Mouse (Mus musculus): ENCODE measurements around the gene Tcf7l2.

GRCm38 (mm10) chr19:55867905-55868304 lies 126.3 kb downstream of the Tcf7l2 start:
- no peak for TF ChIP-seq MYOG (IDR thresholded peaks at IDR 0.05; ENCODE audit: control insufficient read depth in 1 of 3, insufficient read depth in 1 of 3, insufficient read length in 2 of 3, low read depth in 2 of 3)
- TF ChIP-seq USF1 (IDR thresholded peaks at IDR 0.05; ENCODE audit: low read depth), result no peak
- no peak for TF ChIP-seq TCF12 (IDR thresholded peaks at IDR 0.05; ENCODE audit: insufficient read depth, poor library complexity, severe bottlenecking)
- TF ChIP-seq POLR2A (IDR thresholded peaks at IDR 0.05; ENCODE audit: insufficient read length, low read depth), result no peak
- TF ChIP-seq E2F4 (IDR thresholded peaks at IDR 0.05; ENCODE audit: insufficient read depth), result no peak
- no peak for TF ChIP-seq MYOD1 (IDR thresholded peaks at IDR 0.05; ENCODE audit: control insufficient read depth in 1 of 3, insufficient read length in 2 of 3, low read depth in 2 of 3)
- TF ChIP-seq MAX (IDR thresholded peaks at IDR 0.05; ENCODE audit: low read depth), result no peak
- TF ChIP-seq CEBPB (IDR thresholded peaks at IDR 0.05; ENCODE audit: insufficient read depth, poor library complexity, severe bottlenecking), result no peak
